Mouse (Mus musculus): ENCODE measurements around the gene Prl3c1.
"Not testable (repeated sequence)": the region's sequence is repeated elsewhere in the genome, so short reads cannot be mapped to it uniquely, and the experiment has no call there.

- TF ChIP-seq CTCF (IDR thresholded peaks at IDR 0.05; ENCODE audit: control insufficient read depth, insufficient read depth, insufficient replicate concordance, low read depth, low read length); POLR2A (IDR thresholded peaks at IDR 0.05; ENCODE audit: control insufficient read depth, low read depth, low read length): not testable (repeated sequence)
These were observed 40.0 kb upstream of the Prl3c1 start, which contains the start of gene Prl3d3 for GRCm38 (mm10) chr13:27156490-27156889.

Measured in testis, adult 2 months (tissue).